Mouse (Mus musculus) MEL (cell line): ENCODE results near the gene Cd37. TPM values are rescaled to one million over a fixed set of nuclear protein-coding genes. Genes with fewer than 3 reads are reported as not detected.

Source experiments
- DNase-seq: peaks from one replicate; pipeline ENCODE4 v3.0.0; 2011; ENCODE audit warnings: low read depth, low spot score
- H3K27ac ChIP-seq: 2 replicates; pipeline ENCODE4 v1.5.1; 2012; ENCODE audit warnings: low read depth, mild to moderate bottlenecking, control low read depth, low read length, moderate library complexity; ENCODE audit not compliant: control insufficient read depth
- H3K27me3 ChIP-seq, 2 experiments: fragments of 150-350 bp in 1 of 2; sonication (generic) in 1 of 2; 2 replicates each; pipeline ENCODE4 v1.6.1; 2012; ENCODE audit warnings: low read length in 2 of 2, mild to moderate bottlenecking in 2 of 2, improper control_type of control experiment in 1 of 2, moderate library complexity in 1 of 2; ENCODE audit not compliant: insufficient read depth in 2 of 2, control insufficient read depth in 1 of 2
- H3K36me3 ChIP-seq, 2 experiments: 2 replicates each; pipeline ENCODE4 v1.6.1; 2012 to 2014; ENCODE audit warnings: low read length in 2 of 2, improper control_type of control experiment in 1 of 2, inconsistent platforms in 1 of 2, mild to moderate bottlenecking in 1 of 2; ENCODE audit not compliant: insufficient read depth in 2 of 2, control insufficient read depth in 1 of 2
- H3K4me1 ChIP-seq, 2 experiments: fragments of 150-350 bp in 1 of 2; sonication (generic) in 1 of 2; 2 replicates each; pipeline ENCODE4 v1.6.1; 2012; ENCODE audit warnings: low read length in 2 of 2, improper control_type of control experiment in 1 of 2, mild to moderate bottlenecking in 1 of 2; ENCODE audit not compliant: insufficient read depth in 2 of 2, control insufficient read depth in 1 of 2
- H3K4me3 ChIP-seq, 2 experiments: fragments of 150-350 bp in 1 of 2; sonication (generic) in 1 of 2; 2 replicates each; pipeline ENCODE4 v1.5.1; 2012; ENCODE audit warnings: low read depth in 2 of 2, low read length in 2 of 2, mild to moderate bottlenecking in 2 of 2, moderate library complexity in 2 of 2, control low read depth in 1 of 2, improper control_type of control experiment in 1 of 2; ENCODE audit not compliant: control insufficient read depth in 1 of 2, insufficient read depth in 1 of 2
- H3K79me2 ChIP-seq: 2 replicates; pipeline ENCODE4 v1.6.1; 2012; ENCODE audit warnings: mild to moderate bottlenecking, low read length, moderate library complexity; ENCODE audit not compliant: control insufficient read depth, poor library complexity, insufficient read depth
- H3K9ac ChIP-seq: 2 replicates; pipeline ENCODE4 v1.6.1; 2012; ENCODE audit warnings: low read depth, mild to moderate bottlenecking, control low read depth, low read length, moderate library complexity; ENCODE audit not compliant: control insufficient read depth, poor library complexity, severe bottlenecking
- H3K9me3 ChIP-seq: fragments of 150-350 bp; sonication (generic); replicated peaks from 2 replicates; pipeline ENCODE4 v1.6.1; 2012; ENCODE audit warnings: mild to moderate bottlenecking, low read length, improper control_type of control experiment, moderate library complexity; ENCODE audit not compliant: insufficient read depth
- BHLHE40 ChIP-seq: IDR thresholded peaks from 2 replicates; pipeline ENCODE4 v1.6.1; 2012; ENCODE audit warnings: low read depth, mild to moderate bottlenecking, inconsistent platforms, low read length, improper control_type of control experiment, borderline replicate concordance
- CHD1 ChIP-seq: IDR thresholded peaks from 2 replicates; pipeline ENCODE4 v1.6.1; 2012; ENCODE audit warnings: low read depth, mild to moderate bottlenecking, inconsistent platforms, low read length, improper control_type of control experiment
- GATA1 ChIP-seq: IDR thresholded peaks from 2 replicates; pipeline ENCODE4 v1.6.1; 2011; ENCODE audit warnings: low read depth, low read length, improper control_type of control experiment
- MXI1 ChIP-seq: IDR thresholded peaks from 2 replicates; pipeline ENCODE4 v1.6.1; 2011; ENCODE audit warnings: mild to moderate bottlenecking, low read depth, low read length, improper control_type of control experiment
- NRF1 ChIP-seq: IDR thresholded peaks from 2 replicates; pipeline ENCODE4 v1.6.1; 2014; ENCODE audit warnings: low read depth, mild to moderate bottlenecking, inconsistent platforms, low read length, improper control_type of control experiment, moderate library complexity; ENCODE audit not compliant: poor library complexity, insufficient read depth, severe bottlenecking
- POLR2A ChIP-seq, 2 experiments: IDR thresholded peaks; 2 replicates each; pipeline ENCODE4 v1.6.1; 2011 to 2012; ENCODE audit warnings: low read length in 2 of 2, mild to moderate bottlenecking in 2 of 2, control low read depth in 1 of 2, improper control_type of control experiment in 1 of 2, low read depth in 1 of 2, moderate library complexity in 1 of 2; ENCODE audit not compliant: control insufficient read depth in 1 of 2, insufficient read depth in 1 of 2, poor library complexity in 1 of 2
- POLR2AphosphoS2 ChIP-seq: IDR thresholded peaks from 2 replicates; pipeline ENCODE4 v1.6.1; 2011; ENCODE audit warnings: low read length, improper control_type of control experiment
- RCOR1 ChIP-seq: IDR thresholded peaks from 2 replicates; pipeline ENCODE4 v1.6.1; 2012; ENCODE audit warnings: low read depth, mild to moderate bottlenecking, inconsistent platforms, low read length, improper control_type of control experiment
- SIN3A ChIP-seq: IDR thresholded peaks from 2 replicates; pipeline ENCODE4 v1.6.1; 2012; ENCODE audit warnings: low read length, improper control_type of control experiment, inconsistent platforms
- UBTF ChIP-seq: IDR thresholded peaks from 2 replicates; pipeline ENCODE4 v1.6.1; 2012; ENCODE audit warnings: low read depth, mild to moderate bottlenecking, inconsistent platforms, low read length, improper control_type of control experiment, moderate library complexity, borderline replicate concordance; ENCODE audit not compliant: insufficient read depth
- USF2 ChIP-seq, 2 experiments: IDR thresholded peaks; 2 replicates each; pipeline ENCODE4 v1.6.1; 2011 to 2012; ENCODE audit warnings: improper control_type of control experiment in 2 of 2, low read length in 2 of 2, borderline replicate concordance in 1 of 2, inconsistent platforms in 1 of 2, low read depth in 1 of 2, mild to moderate bottlenecking in 1 of 2; ENCODE audit not compliant: insufficient read depth in 1 of 2
- ZC3H11A ChIP-seq: IDR thresholded peaks from 2 replicates; pipeline ENCODE4 v1.6.1; 2012; ENCODE audit warnings: low read depth, mild to moderate bottlenecking, inconsistent platforms, low read length, improper control_type of control experiment
- ZMIZ1 ChIP-seq: IDR thresholded peaks from 2 replicates; pipeline ENCODE4 v1.6.1; 2012; ENCODE audit warnings: low read depth, mild to moderate bottlenecking, inconsistent platforms, low read length, improper control_type of control experiment, moderate library complexity
- ZNF384 ChIP-seq: IDR thresholded peaks from 2 replicates; pipeline ENCODE4 v1.6.1; 2012; ENCODE audit warnings: low read depth, mild to moderate bottlenecking, inconsistent platforms, low read length, improper control_type of control experiment
- polyA plus RNA-seq, 2 experiments: library from polyadenylated mRNA; stranded (reverse) in 1 of 2; unstranded in 1 of 2; fragments of >175 nt in 1 of 2; fragments of >200 nt in 1 of 2; gene quantifications; 2 replicates each; pipeline versions ENCODE4 v1.2.1 to v1.2.4; 2012; ENCODE audit warnings: low replicate concordance in 2 of 2, low read depth in 1 of 2; ENCODE audit not compliant: insufficient read length in 2 of 2, insufficient read depth in 1 of 2, missing spikeins in 1 of 2
- total RNA-seq: library from RNA; depleted of rRNA; stranded (reverse); fragments of 300-350 nt; gene quantifications from 2 replicates; pipeline ENCODE4 v1.2.3, GENCODE M21; 2012

The Cd37 gene
- total and polyA plus RNA-seq, 3 experiments: 22.4 to 111 TPM; not detected in 1

DNA sequence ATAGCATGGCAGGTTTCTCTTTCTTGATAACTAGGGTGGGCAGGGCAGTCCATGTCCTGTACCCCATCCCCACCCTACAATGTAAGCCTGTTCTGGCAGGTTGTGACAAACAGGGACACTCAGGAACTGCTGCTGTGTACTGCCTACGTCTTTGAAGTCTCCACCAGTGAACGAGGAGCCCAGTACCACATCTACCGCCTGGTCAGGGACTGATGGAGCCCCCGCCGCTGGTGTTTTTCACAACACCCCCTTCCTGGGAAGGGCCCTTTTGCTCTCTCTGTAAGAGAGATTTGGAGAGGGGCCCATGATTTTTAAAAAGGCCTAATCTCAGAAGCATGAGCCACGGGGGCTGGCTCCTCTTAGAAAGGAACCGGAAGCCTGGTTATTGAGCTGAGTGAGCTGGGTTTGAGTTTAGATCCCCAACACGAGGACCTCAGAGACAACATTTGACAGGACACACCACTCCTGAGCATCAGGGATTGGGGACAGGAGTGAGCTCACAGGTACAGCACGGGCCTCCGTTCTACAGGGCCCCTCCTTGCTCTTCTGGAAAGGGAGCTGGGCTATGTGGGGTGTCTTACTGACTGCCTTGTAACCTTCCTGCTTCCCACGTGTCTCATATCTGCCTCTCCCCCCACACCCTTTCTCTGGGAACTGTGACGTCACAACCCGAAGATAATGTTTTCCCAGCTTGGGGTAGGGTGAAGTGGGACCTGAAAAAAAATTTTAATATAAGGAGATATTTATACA lies 6.0 kb downstream of the Cd37 start:
- no peak overlapping the region for H3K9ac ChIP-seq
- DNase-seq: no peak
- H3K4me1 ChIP-seq: peaks cover 0 to 6% of the 10 kb centered on the region in 2 experiments; a peak in 2 of 4 replicates
- H3K27me3 ChIP-seq: 0 out of 4 replicates have a peak, but pooled peaks cover 0 to 1% of the 10 kb centered on the region in 2 experiments
- H3K79me2 ChIP-seq: no peaks in the 10 kb centered on the region
- H3K27ac ChIP-seq: no peak overlapping the region
- peaks cover 0 to 6% of the 10 kb centered on the region in 2 experiments; a peak in 2 of 4 replicates for H3K36me3 ChIP-seq
- H3K9me3 ChIP-seq: no peaks in the 10 kb centered on the region
- H3K4me3 ChIP-seq: no peak overlapping the region
- TF ChIP-seq GATA1 (no peak), BHLHE40 (no peak), USF2 (IDR thresholded peaks at IDR 0.05; ENCODE audit: borderline replicate concordance in 1 of 2, insufficient read depth in 1 of 2, low read depth in 1 of 2, low read length in 2 of 2) (no peak), UBTF (no peak), POLR2A (IDR thresholded peaks at IDR 0.05; ENCODE audit: control insufficient read depth in 1 of 2, insufficient read depth in 1 of 2, low read depth in 1 of 2, low read length in 2 of 2, poor library complexity in 1 of 2) (no peak), ZMIZ1 (no peak), SIN3A (no peak), ZNF384 (no peak), MXI1 (no peak)

DNA sequence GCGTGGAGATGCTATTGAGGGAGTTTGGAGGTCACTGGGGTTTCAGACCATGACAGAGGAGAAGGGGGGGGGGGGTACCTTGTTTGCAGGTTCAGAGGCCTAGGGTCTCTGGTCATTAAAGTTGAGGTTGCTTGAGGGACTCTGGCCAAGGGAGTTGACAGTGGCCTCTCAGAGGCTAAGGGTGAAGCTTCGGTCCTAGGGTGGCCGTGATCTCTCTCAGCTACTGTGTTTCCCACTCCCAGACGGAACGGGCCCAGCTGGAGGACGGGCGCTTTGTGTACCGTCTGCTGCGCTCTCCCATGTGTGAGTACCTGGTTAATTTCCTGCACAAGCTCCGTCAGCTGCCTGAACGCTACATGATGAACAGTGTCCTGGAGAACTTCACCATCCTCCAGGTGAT lies 7.0 kb downstream of the Cd37 start:
- H3K4me3 ChIP-seq: no peak overlapping the region
- no peaks in the 10 kb centered on the region for H3K79me2 ChIP-seq
- H3K4me1 ChIP-seq: no peaks in the 10 kb centered on the region; a peak in 2 of 4 replicates
- no peaks in the 10 kb centered on the region for H3K9me3 ChIP-seq
- TF ChIP-seq POLR2AphosphoS2: peak; percentile 22; the same call in 1 of the 2 replicates
- TF ChIP-seq ZC3H11A: no peak
- no peak for TF ChIP-seq CHD1
- no peak for TF ChIP-seq NRF1
- 0 out of 4 replicates have a peak, but pooled peaks cover 0 to 2% of the 10 kb centered on the region in 2 experiments for H3K36me3 ChIP-seq
- no peak overlapping the region for H3K9ac ChIP-seq
- H3K27ac ChIP-seq: no peak overlapping the region
- H3K27me3 ChIP-seq: peaks cover 0 to 4% of the 10 kb centered on the region in 2 experiments; a peak in 2 of 4 replicates
- DNase-seq: no peak

DNA sequence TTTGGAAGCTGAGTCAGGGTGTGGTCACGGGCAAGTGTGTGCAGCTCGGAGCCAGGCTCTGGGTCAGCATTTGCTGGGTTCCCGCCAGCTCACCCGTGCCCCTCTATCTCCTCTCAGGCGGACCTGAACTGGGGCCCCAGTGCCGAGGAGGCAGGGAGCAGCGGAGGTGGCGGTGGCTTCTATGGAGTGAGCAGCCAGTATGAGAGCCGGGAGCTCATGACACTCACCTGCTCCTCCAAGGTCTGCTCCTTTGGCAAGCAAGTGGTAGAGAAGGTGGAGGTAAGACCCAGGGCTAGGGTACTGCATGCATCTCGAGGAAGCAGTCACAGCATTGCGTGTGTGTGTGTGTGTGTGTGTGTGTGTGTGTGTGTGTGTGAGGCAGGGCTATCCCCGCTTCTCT lies 7.7 kb downstream of the Cd37 start:
- Histone ChIP-seq H3K4me3 (no peak overlapping the region), H3K27me3 (peaks cover 3 to 4% of the 10 kb centered on the region in 2 experiments)
- TF ChIP-seq RCOR1: no peak
- no peak for TF ChIP-seq USF2 (IDR thresholded peaks at IDR 0.05; ENCODE audit: borderline replicate concordance in 1 of 2, insufficient read depth in 1 of 2, low read depth in 1 of 2, low read length in 2 of 2)
- TF ChIP-seq, all 39 proteins: peak for 0
- Histone ChIP-seq H3K79me2 (no peaks in the 10 kb centered on the region), H3K27ac (no peak overlapping the region), H3K4me1 (no peaks in the 10 kb centered on the region; a peak in 2 of 4 replicates), H3K9ac (no peak overlapping the region), H3K36me3 (0 out of 4 replicates have a peak, but pooled peaks cover 0 to 2% of the 10 kb centered on the region in 2 experiments), H3K9me3 (no peaks in the 10 kb centered on the region)
- no peak for DNase-seq
